Mouse (Mus musculus): ENCODE measurements around the gene Vsig4. TPM values are rescaled to one million over a fixed set of nuclear protein-coding genes. Genes with fewer than 3 reads are reported as not detected.

Gene Vsig4
- not detected in 2 replicates for polyA plus RNA-seq (2012; ENCODE audit: insufficient read depth, insufficient read length, low replicate concordance, missing spikeins)

- no peak for TF ChIP-seq POLR2A (IDR thresholded peaks at IDR 0.05; ENCODE audit: insufficient read depth, low read depth, low read length)
- TF ChIP-seq CTCF (IDR thresholded peaks at IDR 0.05; ENCODE audit: insufficient read depth, low read depth, low read length), result no peak
- Histone ChIP-seq H3K4me3 (ENCODE audit: insufficient read depth, low read depth, low read length) (no peak within 1 kb of the TSS), H3K27ac (ENCODE audit: insufficient read depth, low read depth, low read length) (no peak within 1 kb of the TSS), H3K4me1 (ENCODE audit: control insufficient read depth, insufficient read depth, low read length) (no peaks in the 10 kb centered on the region)
- 94% methylated on average over 3 of the region's 3 CpGs for WGBS
Observed at GRCm38 (mm10) chrX:96293338-96293737, at the start of gene Vsig4. TSS of gene Vsig4 (minus strand) at chrX:96293438.

GRCm38 (mm10) chrX:96339108-96339507 lies 45.9 kb upstream of the Vsig4 start:
- WGBS, result 58% methylated on average over 2 of the region's 2 CpGs
- Histone ChIP-seq H3K27ac (ENCODE audit: insufficient read depth, low read depth, low read length) (no peak overlapping the region), H3K4me1 (ENCODE audit: control insufficient read depth, insufficient read depth, low read length) (no peaks in the 10 kb centered on the region), H3K4me3 (ENCODE audit: insufficient read depth, low read depth, low read length) (no peak overlapping the region)
- no peak for TF ChIP-seq POLR2A (IDR thresholded peaks at IDR 0.05; ENCODE audit: insufficient read depth, low read depth, low read length)
- TF ChIP-seq CTCF (IDR thresholded peaks at IDR 0.05; ENCODE audit: insufficient read depth, low read depth, low read length), result no peak

GRCm38 (mm10) chrX:96329764-96330163 lies 36.5 kb upstream of the Vsig4 start:
- H3K4me1 ChIP-seq (ENCODE audit: control insufficient read depth, insufficient read depth, low read length), result no peaks in the 10 kb centered on the region
- H3K4me3 ChIP-seq (ENCODE audit: insufficient read depth, low read depth, low read length), result no peak overlapping the region
- H3K27ac ChIP-seq (ENCODE audit: insufficient read depth, low read depth, low read length), result no peak overlapping the region
- TF ChIP-seq CTCF (IDR thresholded peaks at IDR 0.05; ENCODE audit: insufficient read depth, low read depth, low read length) (no peak), POLR2A (IDR thresholded peaks at IDR 0.05; ENCODE audit: insufficient read depth, low read depth, low read length) (no peak)
- WGBS, result 58% methylated on average over 4 of the region's 4 CpGs

- Histone ChIP-seq H3K27ac (ENCODE audit: insufficient read depth, low read depth, low read length) (no peak overlapping the region), H3K4me3 (ENCODE audit: insufficient read depth, low read depth, low read length) (no peak overlapping the region), H3K4me1 (ENCODE audit: control insufficient read depth, insufficient read depth, low read length) (no peaks in the 10 kb centered on the region)
- TF ChIP-seq POLR2A (IDR thresholded peaks at IDR 0.05; ENCODE audit: insufficient read depth, low read depth, low read length) (no peak), CTCF (IDR thresholded peaks at IDR 0.05; ENCODE audit: insufficient read depth, low read depth, low read length) (no peak)
Observed at GRCm38 (mm10) chrX:96256509-96256908, 36.7 kb downstream of the Vsig4 start.

GRCm38 (mm10) chrX:96239644-96240043 lies 53.6 kb downstream of the Vsig4 start:
- TF ChIP-seq POLR2A (IDR thresholded peaks at IDR 0.05; ENCODE audit: insufficient read depth, low read depth, low read length) (no peak), CTCF (IDR thresholded peaks at IDR 0.05; ENCODE audit: insufficient read depth, low read depth, low read length) (no peak)
- Histone ChIP-seq H3K4me1 (ENCODE audit: control insufficient read depth, insufficient read depth, low read length) (no peaks in the 10 kb centered on the region), H3K4me3 (ENCODE audit: insufficient read depth, low read depth, low read length) (no peak overlapping the region), H3K27ac (ENCODE audit: insufficient read depth, low read depth, low read length) (no peak overlapping the region)
- 60% methylated on average over 2 of the region's 2 CpGs for WGBS

GRCm38 (mm10) chrX:96239037-96239436 lies 54.2 kb downstream of the Vsig4 start:
- Histone ChIP-seq H3K4me3 (ENCODE audit: insufficient read depth, low read depth, low read length) (no peak overlapping the region), H3K27ac (ENCODE audit: insufficient read depth, low read depth, low read length) (no peak overlapping the region), H3K4me1 (ENCODE audit: control insufficient read depth, insufficient read depth, low read length) (no peaks in the 10 kb centered on the region)
- WGBS, result 86% methylated on average over 1 of the region's 1 CpGs
- TF ChIP-seq CTCF (IDR thresholded peaks at IDR 0.05; ENCODE audit: insufficient read depth, low read depth, low read length) (no peak), POLR2A (IDR thresholded peaks at IDR 0.05; ENCODE audit: insufficient read depth, low read depth, low read length) (no peak)

GRCm38 (mm10) chrX:96235775-96236174 lies 57.5 kb downstream of the Vsig4 start:
- no peaks in the 10 kb centered on the region for H3K4me1 ChIP-seq (ENCODE audit: control insufficient read depth, insufficient read depth, low read length)
- H3K4me3 ChIP-seq (ENCODE audit: insufficient read depth, low read depth, low read length), result no peak overlapping the region
- 66% methylated on average over 1 of the region's 1 CpGs for WGBS
- no peak for TF ChIP-seq POLR2A (IDR thresholded peaks at IDR 0.05; ENCODE audit: insufficient read depth, low read depth, low read length)
- H3K27ac ChIP-seq (ENCODE audit: insufficient read depth, low read depth, low read length), result no peak overlapping the region

- Histone ChIP-seq H3K4me1 (ENCODE audit: control insufficient read depth, insufficient read depth, low read length) (no peaks in the 10 kb centered on the region), H3K27ac (ENCODE audit: insufficient read depth, low read depth, low read length) (no peak overlapping the region), H3K4me3 (ENCODE audit: insufficient read depth, low read depth, low read length) (no peak overlapping the region)
- no peak for TF ChIP-seq CTCF (IDR thresholded peaks at IDR 0.05; ENCODE audit: insufficient read depth, low read depth, low read length)
- no peak for TF ChIP-seq POLR2A (IDR thresholded peaks at IDR 0.05; ENCODE audit: insufficient read depth, low read depth, low read length)
Observed at GRCm38 (mm10) chrX:96227030-96227429, 66.2 kb downstream of the Vsig4 start.

GRCm38 (mm10) chrX:96225474-96225873 lies 67.8 kb downstream of the Vsig4 start:
- no peak overlapping the region for H3K4me3 ChIP-seq (ENCODE audit: insufficient read depth, low read depth, low read length)
- H3K27ac ChIP-seq (ENCODE audit: insufficient read depth, low read depth, low read length), result no peak overlapping the region
- H3K4me1 ChIP-seq (ENCODE audit: control insufficient read depth, insufficient read depth, low read length), result no peaks in the 10 kb centered on the region
- TF ChIP-seq POLR2A (IDR thresholded peaks at IDR 0.05; ENCODE audit: insufficient read depth, low read depth, low read length) (no peak), CTCF (IDR thresholded peaks at IDR 0.05; ENCODE audit: insufficient read depth, low read depth, low read length) (no peak)

GRCm38 (mm10) chrX:96224210-96224609 lies 69.0 kb downstream of the Vsig4 start:
- Histone ChIP-seq H3K4me1 (ENCODE audit: control insufficient read depth, insufficient read depth, low read length) (no peaks in the 10 kb centered on the region), H3K4me3 (ENCODE audit: insufficient read depth, low read depth, low read length) (no peak overlapping the region)
- 80% methylated on average over 6 of the region's 6 CpGs for WGBS

More at GRCm38 (mm10) chrX:96224210-96224609, 69.0 kb downstream of the Vsig4 start:
- H3K27ac ChIP-seq (ENCODE audit: insufficient read depth, low read depth, low read length), result no peak overlapping the region
- TF ChIP-seq POLR2A (IDR thresholded peaks at IDR 0.05; ENCODE audit: insufficient read depth, low read depth, low read length), result no peak
- no peak for TF ChIP-seq CTCF (IDR thresholded peaks at IDR 0.05; ENCODE audit: insufficient read depth, low read depth, low read length)

Measured in olfactory bulb, adult 2 months (tissue).